Mouse (Mus musculus): ENCODE data around the gene Coq7. TPM values are rescaled to one million over a fixed set of nuclear protein-coding genes. Genes with fewer than 3 reads are reported as not detected.

Gene Coq7
- polyA plus RNA-seq, 1 experiment, result 29.2 TPM

DNA sequence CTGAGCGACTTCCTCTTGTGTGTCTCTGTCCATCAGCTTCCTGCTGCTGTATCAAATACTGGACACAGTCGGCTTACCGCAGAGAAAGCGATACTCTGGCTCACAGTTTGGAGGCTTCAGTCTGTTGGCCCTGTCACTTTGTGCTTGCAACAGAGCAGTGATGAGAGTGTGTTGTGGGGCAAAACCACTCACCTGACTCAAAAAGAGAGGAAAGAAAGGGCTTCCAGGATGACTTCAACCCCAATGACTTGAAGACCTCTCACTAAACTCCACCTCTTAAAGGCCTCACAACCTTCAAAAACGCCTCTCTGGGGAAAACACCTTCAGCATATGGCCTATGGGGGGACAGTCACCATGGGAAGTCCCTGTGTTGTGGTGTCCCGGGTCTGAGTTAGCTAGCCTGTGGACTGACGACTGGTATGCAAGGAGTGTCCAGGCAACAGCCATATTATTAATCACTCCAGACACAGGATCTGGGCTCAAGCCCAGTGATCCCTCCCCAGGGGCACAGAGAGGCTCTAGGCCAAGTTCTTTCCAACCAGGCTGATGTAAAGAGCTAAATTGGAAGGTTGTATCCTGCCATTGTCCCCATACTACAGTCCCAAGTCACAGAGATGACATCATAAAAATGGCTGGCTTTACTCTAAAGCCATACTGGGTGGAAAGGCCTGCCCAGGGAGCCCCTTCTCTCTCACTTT is 58.0 kb downstream of the Coq7 start:
- no peak for TF ChIP-seq CTCF (IDR thresholded peaks at IDR 0.05; ENCODE audit: insufficient read depth, low read length)
- TF ChIP-seq POLR2A (IDR thresholded peaks at IDR 0.05; ENCODE audit: borderline replicate concordance, extremely low read depth, low read depth, low read length), result no peak
- 75% methylated on average over 7 of the region's 7 CpGs for WGBS
- DNase-seq, result no peak
- Histone ChIP-seq H3K4me3 (replicated peaks; ENCODE audit: extremely low read depth, low read depth, low read length) (no peak overlapping the region), H3K4me1 (ENCODE audit: control insufficient read depth, insufficient read depth, low read length) (peaks cover 17% of the 10 kb centered on the region)

DNA sequence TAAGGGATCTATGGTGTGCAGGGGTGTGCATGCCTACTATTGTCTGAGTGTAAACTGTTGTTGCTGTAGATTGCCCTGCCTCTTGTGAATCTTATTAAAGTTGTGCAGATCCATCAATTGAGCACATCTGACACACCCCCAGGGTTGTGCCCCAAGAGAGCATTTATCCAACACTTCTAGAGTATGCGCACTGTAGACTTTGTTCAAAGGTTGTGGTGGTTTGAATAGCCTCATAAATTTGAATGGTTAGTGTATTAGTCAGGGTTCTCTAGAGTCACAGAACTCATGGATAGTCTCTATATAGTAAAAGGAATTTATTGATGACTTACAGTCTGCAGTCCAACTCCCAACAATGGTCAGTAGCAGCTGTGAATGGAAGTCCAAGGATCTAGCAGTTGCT is 60.3 kb downstream of the Coq7 start:
- no peak for DNase-seq
- TF ChIP-seq POLR2A (IDR thresholded peaks at IDR 0.05; ENCODE audit: borderline replicate concordance, extremely low read depth, low read depth, low read length) (no peak), CTCF (IDR thresholded peaks at IDR 0.05; ENCODE audit: insufficient read depth, low read length) (no peak)
- Histone ChIP-seq H3K4me3 (replicated peaks; ENCODE audit: extremely low read depth, low read depth, low read length) (no peak overlapping the region), H3K4me1 (ENCODE audit: control insufficient read depth, insufficient read depth, low read length) (peaks cover 18% of the 10 kb centered on the region)
- 68% methylated on average over 1 of the region's 1 CpGs for WGBS

DNA sequence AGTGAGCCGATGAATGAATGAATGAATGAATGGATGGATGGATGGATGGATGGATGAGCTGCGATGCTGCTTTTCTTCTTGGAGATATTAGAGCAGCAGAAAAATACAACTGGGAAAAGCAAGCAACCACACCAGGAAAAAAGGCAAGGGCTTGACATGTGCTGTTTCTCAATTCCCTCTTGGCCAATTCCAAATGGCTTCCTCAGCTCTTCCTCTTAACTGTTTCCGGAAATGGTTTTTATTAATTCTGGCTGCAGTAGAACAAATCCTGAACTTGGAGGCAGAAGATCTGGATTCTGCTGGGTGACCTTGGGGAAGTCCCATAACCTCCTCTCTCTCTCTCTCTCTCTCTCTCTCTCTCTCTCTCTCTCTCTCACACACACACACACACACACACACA is 65.1 kb downstream of the Coq7 start:
- no peak for TF ChIP-seq CTCF (IDR thresholded peaks at IDR 0.05; ENCODE audit: insufficient read depth, low read length)
- no peak for TF ChIP-seq POLR2A (IDR thresholded peaks at IDR 0.05; ENCODE audit: borderline replicate concordance, extremely low read depth, low read depth, low read length)
- WGBS, result 75% methylated on average over 3 of the region's 3 CpGs
- no peak for DNase-seq
- Histone ChIP-seq H3K4me1 (ENCODE audit: control insufficient read depth, insufficient read depth, low read length) (peaks cover 19% of the 10 kb centered on the region), H3K4me3 (replicated peaks; ENCODE audit: extremely low read depth, low read depth, low read length) (no peak overlapping the region)

- Histone ChIP-seq H3K4me3 (replicated peaks; ENCODE audit: extremely low read depth, low read depth, low read length) (no peak overlapping the region), H3K4me1 (ENCODE audit: control insufficient read depth, insufficient read depth, low read length) (peaks cover 17% of the 10 kb centered on the region)
- TF ChIP-seq CTCF (IDR thresholded peaks at IDR 0.05; ENCODE audit: insufficient read depth, low read length) (no peak), POLR2A (IDR thresholded peaks at IDR 0.05; ENCODE audit: borderline replicate concordance, extremely low read depth, low read depth, low read length) (0 out of 2 replicates have a peak, but pooled peaks have one; percentile 8)
- no peak for DNase-seq
- 19% methylated on average over 4 of the region's 4 CpGs for WGBS
Observed at GRCm38 (mm10) chr7:118464432-118464831, 68.7 kb downstream of the Coq7 start.

DNA sequence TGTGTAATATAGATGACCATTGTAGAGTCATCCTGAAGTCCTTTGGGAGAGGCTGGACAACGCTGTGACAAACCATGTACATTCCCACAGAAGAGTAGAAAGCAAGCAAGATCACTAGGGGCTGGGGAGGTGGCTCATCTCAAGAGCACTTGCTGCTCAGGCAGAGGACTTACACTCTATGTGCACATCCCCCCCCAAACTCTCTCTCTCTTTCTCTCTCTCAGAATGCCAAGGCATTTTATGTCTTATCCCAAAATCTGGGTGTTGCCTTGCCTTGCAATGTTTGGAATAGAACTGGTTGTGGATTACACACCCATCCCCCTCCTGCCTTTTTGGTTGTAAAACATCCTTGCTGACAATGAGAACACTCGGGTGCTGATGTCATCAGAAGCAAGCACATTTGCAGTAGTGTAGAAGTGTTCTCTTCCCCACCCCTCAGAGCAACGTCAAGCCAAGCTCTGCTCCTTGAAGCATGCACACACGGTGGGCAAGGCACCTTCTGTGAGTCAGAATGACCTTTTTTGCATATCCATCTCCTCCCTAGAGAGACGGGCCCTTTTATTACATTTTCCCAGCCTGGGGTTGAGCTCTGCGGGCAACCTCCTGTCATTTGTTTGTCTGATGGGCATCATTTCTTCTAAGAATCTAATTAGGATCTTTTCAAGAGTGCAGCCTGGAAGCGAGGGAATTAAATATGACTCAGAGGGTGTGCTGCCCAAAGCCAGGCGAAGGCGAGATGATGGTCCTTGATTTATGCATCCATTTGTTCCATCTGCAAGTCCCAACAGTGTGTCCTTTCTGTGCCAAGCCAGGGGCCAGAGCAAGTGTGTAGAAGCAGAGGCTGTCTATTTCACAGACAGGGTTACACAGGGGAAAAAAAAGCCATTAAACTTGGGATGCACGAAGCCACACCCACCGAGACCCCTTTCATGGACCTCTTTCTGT is 70.1 kb downstream of the Coq7 start:
- no peak for TF ChIP-seq POLR2A (IDR thresholded peaks at IDR 0.05; ENCODE audit: borderline replicate concordance, extremely low read depth, low read depth, low read length)
- TF ChIP-seq CTCF (IDR thresholded peaks at IDR 0.05; ENCODE audit: insufficient read depth, low read length), result no peak
- WGBS, result 44% methylated on average over 11 of the region's 11 CpGs
- H3K4me1 ChIP-seq (ENCODE audit: control insufficient read depth, insufficient read depth, low read length), result peaks cover 17% of the 10 kb centered on the region
- H3K4me3 ChIP-seq (replicated peaks; ENCODE audit: extremely low read depth, low read depth, low read length), result no peak overlapping the region
- no peak for DNase-seq

DNA sequence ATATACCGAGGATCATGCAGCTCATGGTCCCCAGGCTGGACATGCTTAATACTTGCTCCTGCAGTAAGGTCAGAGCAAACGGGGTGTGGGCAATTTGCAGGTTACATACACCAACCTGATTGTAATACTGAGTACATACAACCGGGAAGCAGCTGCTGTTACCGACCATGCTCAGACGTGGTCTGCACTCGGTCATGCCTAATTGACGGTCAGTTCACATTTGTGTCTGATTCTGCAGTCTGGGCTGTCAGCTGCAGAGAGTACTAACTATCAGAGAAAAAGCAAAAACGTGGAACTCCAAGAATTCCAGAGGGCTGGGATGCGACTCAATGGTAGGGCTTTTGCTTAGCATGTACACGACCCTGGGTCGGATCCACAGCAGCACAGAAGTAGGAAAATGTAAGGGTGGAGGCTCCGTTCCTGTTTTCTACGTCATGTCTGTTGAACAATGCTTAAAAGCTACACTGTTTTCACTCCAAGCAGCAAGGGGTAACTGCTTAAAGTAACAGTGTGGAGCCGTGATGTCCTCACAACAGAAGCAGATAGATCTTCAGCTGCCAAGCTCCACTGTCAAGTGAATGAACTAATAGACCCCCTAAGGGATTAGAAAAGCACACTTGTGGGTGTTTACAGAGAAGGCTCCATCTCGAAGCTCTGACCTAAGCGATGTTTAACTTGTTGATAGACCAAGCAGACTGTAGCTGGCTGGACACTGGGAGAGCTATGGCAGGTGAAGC is 71.6 kb downstream of the Coq7 start:
- WGBS, result 32% methylated on average over 16 of the region's 16 CpGs

More for the DNA sequence above, 71.6 kb downstream of the Coq7 start:
- TF ChIP-seq POLR2A (IDR thresholded peaks at IDR 0.05; ENCODE audit: borderline replicate concordance, extremely low read depth, low read depth, low read length) (no peak), CTCF (IDR thresholded peaks at IDR 0.05; ENCODE audit: insufficient read depth, low read length) (no peak)
- Histone ChIP-seq H3K4me3 (replicated peaks; ENCODE audit: extremely low read depth, low read depth, low read length) (no peak overlapping the region), H3K4me1 (ENCODE audit: control insufficient read depth, insufficient read depth, low read length) (peaks cover 17% of the 10 kb centered on the region)
- DNase-seq, result no peak

Other genes with a start within 250 kb of the Coq7 start
- gene Syt17, start 85.1 kb downstream of the Coq7 start, polyA plus RNA-seq (2012; rRNA removed), result 5.0 and 6.8 TPM in 2 replicates
- 60.9 and 84.2 TPM in 2 replicates for gene Itpripl2, start 41.4 kb downstream of the Coq7 start, polyA plus RNA-seq (2012; rRNA removed)
- 1.3 and 1.5 TPM in 2 replicates for gene Tmc7, start 51.4 kb upstream of the Coq7 start, polyA plus RNA-seq (2012; rRNA removed)
- 0.57 and 1.1 TPM in 2 replicates for gene Tmc5, start 63.9 kb upstream of the Coq7 start, polyA plus RNA-seq (2012; rRNA removed)
- gene Gde1, start 172.4 kb upstream of the Coq7 start, polyA plus RNA-seq (2012; rRNA removed), result 307 and 574 TPM in 2 replicates
- gene Ccp110, start 179.2 kb upstream of the Coq7 start, polyA plus RNA-seq (2012; rRNA removed), result 4.9 and 6.8 TPM in 2 replicates
- gene Vps35l, start 206.9 kb upstream of the Coq7 start, polyA plus RNA-seq (2012; rRNA removed), result 40.1 and 41.7 TPM in 2 replicates